Mouse (Mus musculus) C2C12 (cell line): ENCODE results near the gene Psmc6.

ENCODE experiments used
- CEBPB ChIP-seq: IDR thresholded peaks from one replicate; pipeline ENCODE4 v1.6.1; 2011; ENCODE audit warnings: low read depth, mild to moderate bottlenecking, control low read depth, moderate library complexity
- CTCF ChIP-seq: IDR thresholded peaks from one replicate; pipeline ENCODE4 v1.5.1; 2011; ENCODE audit not compliant: control insufficient read depth, insufficient read depth, insufficient read length
- MAX ChIP-seq: IDR thresholded peaks from one replicate; pipeline ENCODE4 v1.6.1; 2011; ENCODE audit warnings: mild to moderate bottlenecking, control low read depth
- USF1 ChIP-seq: IDR thresholded peaks from one replicate; pipeline ENCODE4 v1.6.1; 2011; ENCODE audit warnings: low read depth, mild to moderate bottlenecking, control low read depth, moderate library complexity

GRCm38 (mm10) chr14:45321067-45321466 is 8.5 kb upstream of the Psmc6 start:
- no peak for TF ChIP-seq CTCF
- no peak for TF ChIP-seq USF1
- no peak for TF ChIP-seq MAX
- TF ChIP-seq CEBPB = no peak
